Mouse (Mus musculus) hindbrain, embryonic 10.5 days (tissue): ENCODE results near the gene Cldn20. TPM values are rescaled to one million over a fixed set of nuclear protein-coding genes. Genes with fewer than 3 reads are reported as not detected.

Experiments
- DNase-seq: peaks from one replicate; pipeline ENCODE4 v3.0.0-alpha.2; 2017; ENCODE audit warnings: low spot score
- H3K27ac ChIP-seq: fragments of 300-500 bp; sonication (generic); 2 replicates; pipeline ENCODE4 v1.5.1; 2016; ENCODE audit warnings: mild to moderate bottlenecking, moderate library complexity
- H3K27me3 ChIP-seq: fragments of 300-500 bp; sonication (generic); 2 replicates; pipeline ENCODE4 v1.6.1; 2016; ENCODE audit warnings: mild to moderate bottlenecking; ENCODE audit not compliant: poor library complexity, insufficient read depth, severe bottlenecking
- H3K36me3 ChIP-seq: fragments of 300-500 bp; sonication (generic); 2 replicates; pipeline ENCODE4 v1.6.1; 2016; ENCODE audit warnings: mild to moderate bottlenecking, moderate library complexity
- H3K4me1 ChIP-seq: fragments of 300-500 bp; sonication (generic); replicated peaks from 2 replicates; pipeline ENCODE4 v1.6.1; 2016; ENCODE audit warnings: mild to moderate bottlenecking
- H3K4me3 ChIP-seq: fragments of 300-500 bp; sonication (generic); 2 replicates; pipeline ENCODE4 v1.5.1; 2016; ENCODE audit warnings: mild to moderate bottlenecking, moderate library complexity
- H3K9me3 ChIP-seq: fragments of 300-500 bp; sonication (generic); 2 replicates; pipeline ENCODE4 v1.6.1; 2016; ENCODE audit warnings: mild to moderate bottlenecking, moderate library complexity
- WGBS: fragments of 180-500 bp; shearing (Covaris S2); methylation state at CpG from one replicate; pipeline ENCODE4 v1.1.7; 2016; 5-methylcytosine and 5-hydroxymethylcytosine counted together
- polyA plus RNA-seq: library from polyadenylated mRNA; unstranded; fragments of >200 nt; fragmentation: Nextera tagmentation; extraction: Ambion mirVana; gene quantifications from 2 replicates; pipeline ENCODE4 v1.2.1, GENCODE M21; 2016

The Cldn20 gene
- polyA plus RNA-seq: not detected in 2 replicates

DNA sequence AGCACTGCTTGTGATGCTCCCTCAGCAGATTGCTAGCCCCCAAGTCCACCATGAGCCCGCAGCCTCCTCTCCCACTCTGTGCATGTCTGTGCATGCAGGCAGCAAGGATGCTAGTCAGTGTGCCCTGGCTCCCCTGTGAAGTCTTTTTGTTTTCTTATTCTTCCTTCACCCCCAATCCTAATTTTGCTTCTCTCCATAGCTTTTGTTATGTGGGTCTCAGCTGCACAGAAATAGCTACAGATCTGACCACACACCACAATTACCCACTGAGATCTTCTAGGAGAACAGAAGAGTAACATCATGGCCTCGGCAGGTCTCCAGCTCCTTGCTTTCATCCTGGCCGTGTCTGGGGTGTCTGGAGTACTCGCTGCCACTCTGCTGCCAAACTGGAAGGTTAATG is at the start of gene Cldn20:
Gene Cldn20, plus strand, starts transcription at position 301 of the 400 bp plus-strand sequence.
- Histone ChIP-seq H3K27me3 (no peaks in the 10 kb centered on the region), H3K4me3 (no peak within 1 kb of the TSS), H3K9me3 (no peaks in the 10 kb centered on the region), H3K27ac (no peak within 1 kb of the TSS), H3K4me1 (no peaks in the 10 kb centered on the region), H3K36me3 (peaks cover 9% of the 10 kb centered on the region; the same call in 1 of the 2 replicates)
- DNase-seq: no peak
- WGBS: 88% methylated on average over 4 of the region's 4 CpGs

GRCm38 (mm10) chr17:3483091-3483490 is 49.3 kb upstream of the Cldn20 start:
- no peaks in the 10 kb centered on the region for H3K27me3 ChIP-seq
- H3K36me3 ChIP-seq: no peaks in the 10 kb centered on the region
- no peak overlapping the region for H3K27ac ChIP-seq
- DNase-seq: no peak
- 0 out of 2 replicates have a peak, but pooled peaks cover 3% of the 10 kb centered on the region for H3K4me1 ChIP-seq
- H3K9me3 ChIP-seq: no peaks in the 10 kb centered on the region
- 91% methylated on average over 8 of the region's 8 CpGs for WGBS
- H3K4me3 ChIP-seq: no peak overlapping the region

GRCm38 (mm10) chr17:3485851-3486250 is 46.5 kb upstream of the Cldn20 start:
- Histone ChIP-seq H3K9me3 (no peaks in the 10 kb centered on the region), H3K27me3 (no peaks in the 10 kb centered on the region), H3K27ac (no peak overlapping the region), H3K4me3 (no peak overlapping the region), H3K4me1 (0 out of 2 replicates have a peak, but pooled peaks cover 3% of the 10 kb centered on the region), H3K36me3 (no peaks in the 10 kb centered on the region)
- 65% methylated on average over 7 of the region's 7 CpGs for WGBS
- no peak for DNase-seq

- H3K9me3 ChIP-seq: no peaks in the 10 kb centered on the region
- no peaks in the 10 kb centered on the region for H3K4me1 ChIP-seq
- no peaks in the 10 kb centered on the region for H3K27me3 ChIP-seq
- H3K36me3 ChIP-seq: no peaks in the 10 kb centered on the region
- no peak for DNase-seq
- H3K27ac ChIP-seq: no peak overlapping the region
- H3K4me3 ChIP-seq: no peak overlapping the region
- 91% methylated on average over 4 of the region's 4 CpGs for WGBS
Measured at GRCm38 (mm10) chr17:3487211-3487610, 45.1 kb upstream of the Cldn20 start.

DNA sequence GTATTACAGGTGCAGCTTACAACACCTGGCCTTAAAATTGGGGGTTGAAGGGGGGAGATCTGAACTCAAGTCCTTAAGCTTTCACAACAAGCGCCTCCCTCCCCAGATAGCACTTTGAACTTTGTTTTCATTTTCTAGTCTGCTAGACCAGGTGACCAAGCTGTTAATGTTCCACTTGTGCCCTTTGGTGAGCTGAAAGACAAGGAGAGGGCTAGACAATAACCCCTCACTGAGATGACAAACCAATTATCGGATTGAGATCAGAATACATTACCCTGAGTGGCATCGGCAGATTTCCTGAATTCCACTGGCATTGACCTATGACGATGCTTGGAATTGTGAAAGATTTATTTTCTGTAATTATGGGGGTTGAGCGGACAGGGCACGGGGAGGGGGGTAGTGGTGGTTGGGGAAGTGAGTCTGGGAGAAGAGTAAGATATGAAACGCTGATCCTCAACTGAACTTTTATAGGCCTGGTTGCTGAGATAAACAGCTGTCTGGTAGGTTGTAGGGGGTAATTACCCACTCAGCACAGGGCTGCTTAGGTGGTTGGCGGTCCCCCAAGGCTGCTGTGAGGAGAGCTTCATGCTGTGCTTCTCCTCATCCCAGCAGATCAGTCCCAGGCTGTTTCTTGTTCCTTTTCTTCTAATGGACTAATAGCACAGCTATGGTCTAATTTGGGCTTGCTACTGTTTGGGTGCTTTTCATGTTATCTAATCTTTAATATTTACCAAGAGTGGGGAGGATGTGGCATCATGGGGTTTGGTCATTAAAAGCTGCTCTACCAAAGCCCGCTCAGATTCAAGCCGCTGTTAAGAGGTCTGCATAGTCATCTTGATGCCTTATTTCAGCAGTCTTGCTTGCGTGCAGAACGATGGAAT is 44.4 kb upstream of the Cldn20 start:
- Histone ChIP-seq H3K9me3 (no peaks in the 10 kb centered on the region), H3K27ac (no peak overlapping the region), H3K4me3 (no peak overlapping the region), H3K27me3 (no peaks in the 10 kb centered on the region), H3K4me1 (no peaks in the 10 kb centered on the region), H3K36me3 (no peaks in the 10 kb centered on the region)
- no peak for DNase-seq
- 86% methylated on average over 12 of the region's 12 CpGs for WGBS

- Histone ChIP-seq H3K4me3 (no peak overlapping the region), H3K27me3 (no peaks in the 10 kb centered on the region), H3K9me3 (no peaks in the 10 kb centered on the region), H3K27ac (no peak overlapping the region), H3K36me3 (no peaks in the 10 kb centered on the region), H3K4me1 (no peaks in the 10 kb centered on the region)
- no peak for DNase-seq
- WGBS: 85% methylated on average over 11 of the region's 11 CpGs
Measured at GRCm38 (mm10) chr17:3490216-3490895, 42.0 kb upstream of the Cldn20 start.

DNA sequence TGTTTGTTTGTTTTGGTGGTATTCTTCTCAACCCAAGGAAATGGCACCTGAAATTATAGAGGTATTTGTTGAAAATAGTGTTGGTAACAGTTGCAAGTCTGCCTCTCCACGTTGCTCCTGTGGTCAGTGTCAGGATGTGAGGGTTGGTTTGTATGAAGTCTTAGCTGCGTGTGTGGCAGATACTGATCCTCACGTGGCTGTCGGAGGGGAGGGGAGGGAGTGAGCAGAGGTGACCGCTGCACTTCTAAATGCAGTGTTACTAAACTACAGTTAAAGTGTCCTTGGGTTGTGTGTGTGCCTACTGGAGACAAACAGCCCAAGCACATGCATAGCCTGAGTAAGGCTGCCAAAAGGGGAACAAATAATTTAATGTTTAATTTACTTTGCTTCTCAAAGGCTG is 41.3 kb upstream of the Cldn20 start:
- WGBS: 62% methylated on average over 5 of the region's 5 CpGs
- H3K4me1 ChIP-seq: no peaks in the 10 kb centered on the region
- no peaks in the 10 kb centered on the region for H3K36me3 ChIP-seq
- H3K9me3 ChIP-seq: no peaks in the 10 kb centered on the region
- DNase-seq: no peak
- H3K4me3 ChIP-seq: no peak overlapping the region
- H3K27ac ChIP-seq: no peak overlapping the region
- no peaks in the 10 kb centered on the region for H3K27me3 ChIP-seq

GRCm38 (mm10) chr17:3491667-3492066 is 40.7 kb upstream of the Cldn20 start:
- Histone ChIP-seq H3K4me1 (no peaks in the 10 kb centered on the region), H3K27me3 (no peaks in the 10 kb centered on the region), H3K27ac (no peak overlapping the region), H3K9me3 (no peaks in the 10 kb centered on the region), H3K4me3 (no peak overlapping the region), H3K36me3 (no peaks in the 10 kb centered on the region)
- no peak for DNase-seq
- WGBS: 92% methylated on average over 6 of the region's 6 CpGs

- H3K9me3 ChIP-seq: no peaks in the 10 kb centered on the region
- no peaks in the 10 kb centered on the region for H3K4me1 ChIP-seq
- no peaks in the 10 kb centered on the region for H3K36me3 ChIP-seq
- DNase-seq: no peak
- no peak overlapping the region for H3K27ac ChIP-seq
- H3K4me3 ChIP-seq: no peak overlapping the region
- WGBS: 78% methylated on average over 2 of the region's 2 CpGs
- no peaks in the 10 kb centered on the region for H3K27me3 ChIP-seq
Measured at GRCm38 (mm10) chr17:3495576-3495975, 36.8 kb upstream of the Cldn20 start.

DNA sequence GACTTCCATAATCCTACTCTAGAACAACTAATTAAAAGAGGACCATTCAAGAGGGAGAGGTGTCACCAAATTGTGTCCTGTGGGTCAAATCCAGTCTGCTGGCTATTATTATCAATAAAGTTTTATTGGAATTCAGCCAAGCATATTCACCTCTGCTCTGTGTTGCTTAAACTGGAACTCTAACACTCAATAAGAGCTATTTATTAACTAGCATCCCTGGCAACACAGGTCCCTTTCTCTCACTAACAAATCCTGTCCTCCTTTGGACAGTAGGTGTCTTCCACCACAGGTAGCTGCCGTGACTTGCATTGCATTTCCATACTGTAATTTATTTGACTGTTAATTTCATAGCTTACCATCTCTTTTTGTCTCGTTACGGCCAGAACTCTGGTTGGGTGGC is 36.3 kb upstream of the Cldn20 start:
- DNase-seq: no peak
- Histone ChIP-seq H3K27me3 (no peaks in the 10 kb centered on the region), H3K4me1 (no peaks in the 10 kb centered on the region), H3K4me3 (no peak overlapping the region), H3K36me3 (no peaks in the 10 kb centered on the region), H3K27ac (no peak overlapping the region), H3K9me3 (no peaks in the 10 kb centered on the region)
- 91% methylated on average over 3 of the region's 3 CpGs for WGBS

DNA sequence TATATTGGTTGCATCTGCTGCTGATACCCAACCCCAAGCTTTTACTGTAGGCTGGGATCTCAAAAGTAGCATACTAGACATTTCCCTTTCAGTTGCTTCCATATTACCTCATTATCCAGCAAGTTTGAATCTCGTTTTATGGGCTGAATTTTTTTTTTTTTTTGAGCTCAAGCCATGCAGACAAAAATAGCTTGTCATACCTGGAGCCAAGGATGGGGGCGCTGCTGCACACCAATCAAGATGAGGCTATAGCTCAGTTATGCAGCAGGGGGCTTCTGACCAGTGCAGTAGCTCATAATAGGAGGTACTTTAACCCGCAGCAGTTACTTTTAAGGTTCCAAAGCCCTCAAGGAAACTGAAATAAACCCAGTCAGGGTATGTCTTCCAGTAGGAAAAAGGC is 34.3 kb upstream of the Cldn20 start:
- Histone ChIP-seq H3K4me3 (no peak overlapping the region), H3K9me3 (no peaks in the 10 kb centered on the region), H3K4me1 (no peaks in the 10 kb centered on the region), H3K27me3 (no peaks in the 10 kb centered on the region), H3K27ac (no peak overlapping the region), H3K36me3 (no peaks in the 10 kb centered on the region)
- peak; percentile 57 for DNase-seq
- WGBS: 30% methylated on average over 3 of the region's 3 CpGs

DNA sequence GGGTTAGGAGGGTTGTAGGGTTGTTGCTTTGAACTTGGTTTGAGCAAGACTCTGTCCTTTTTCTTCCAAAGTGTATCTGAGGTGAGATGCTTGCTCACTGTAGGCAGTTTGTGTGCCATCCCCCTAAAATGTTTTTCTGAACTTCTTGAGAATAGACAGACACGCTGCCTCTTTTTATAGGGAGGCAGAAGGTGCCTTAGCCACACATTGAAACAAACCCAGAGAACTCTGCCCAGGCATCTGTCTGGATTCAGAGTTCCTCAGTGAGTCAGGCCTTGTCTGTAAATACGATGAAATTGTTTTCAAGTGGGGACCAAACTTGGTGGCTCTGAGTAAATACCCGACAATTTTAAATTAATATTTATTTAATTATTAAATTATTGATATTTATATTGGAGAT is 33.8 kb upstream of the Cldn20 start:
- Histone ChIP-seq H3K4me3 (no peak overlapping the region), H3K4me1 (no peaks in the 10 kb centered on the region), H3K27ac (no peak overlapping the region), H3K36me3 (no peaks in the 10 kb centered on the region), H3K9me3 (no peaks in the 10 kb centered on the region), H3K27me3 (no peaks in the 10 kb centered on the region)
- DNase-seq: no peak
- 93% methylated on average over 3 of the region's 3 CpGs for WGBS

DNA sequence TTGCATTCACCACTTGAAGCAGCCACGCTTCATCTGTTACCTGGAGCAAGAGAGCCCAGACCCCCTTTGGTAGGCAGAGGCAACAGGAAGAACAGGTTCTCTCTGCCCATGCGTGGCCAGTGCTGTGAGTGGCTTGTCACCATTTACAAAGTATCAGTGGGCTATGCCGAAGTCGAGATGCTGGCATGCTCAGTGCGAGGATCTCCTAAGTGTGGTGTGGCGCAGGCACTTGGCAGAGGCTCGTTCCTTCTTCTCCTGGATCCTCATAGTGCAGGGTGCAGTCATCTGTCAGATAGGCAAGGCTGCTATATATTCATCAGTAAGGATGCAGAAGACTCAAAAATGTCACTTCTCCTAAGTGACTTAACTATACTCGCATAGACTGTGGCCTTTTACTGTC is 32.9 kb upstream of the Cldn20 start:
- no peaks in the 10 kb centered on the region for H3K36me3 ChIP-seq
- no peak for DNase-seq
- H3K4me1 ChIP-seq: no peaks in the 10 kb centered on the region
- no peak overlapping the region for H3K4me3 ChIP-seq
- H3K9me3 ChIP-seq: no peaks in the 10 kb centered on the region
- H3K27me3 ChIP-seq: no peaks in the 10 kb centered on the region
- 94% methylated on average over 8 of the region's 8 CpGs for WGBS
- H3K27ac ChIP-seq: no peak overlapping the region
